In the genomic region with DNA sequence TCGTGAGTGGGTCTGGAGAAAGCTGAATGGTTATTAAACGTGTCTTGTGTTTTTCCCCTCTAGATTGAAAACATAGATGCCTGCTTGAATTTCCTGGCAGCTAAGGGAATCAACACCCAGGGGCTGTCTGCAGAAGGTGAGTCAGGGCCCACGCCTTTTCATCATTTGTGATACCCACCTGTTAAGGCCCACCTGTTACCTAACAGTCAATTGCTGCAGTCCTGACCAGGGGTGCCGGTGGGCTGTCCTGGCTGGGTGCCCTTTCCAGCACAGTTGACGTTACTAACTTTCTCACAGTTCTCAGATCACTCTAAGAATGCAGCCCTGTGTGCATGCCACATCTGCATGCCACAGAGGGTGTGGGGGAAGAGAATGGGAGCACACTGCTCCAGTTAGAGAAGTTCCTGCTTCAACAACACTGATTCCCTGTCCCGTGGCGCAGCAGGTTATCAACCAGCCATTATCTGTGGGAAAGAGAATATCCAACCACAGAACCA, we compare ENCODE assay signal across 14 mouse cellular contexts.
A peak's percentile ranks its signal among the peaks of the same experiment; 100 is the strongest.
DNase-seq lines count a peak whose midpoint lies in the region; ATAC-seq lines count a peak whose summit lies in the region.
"Had no signal": no experiment of that assay in that cellular context is flagged by ENCODE, and none has a peak within 500 bp of the region (broad histone marks: within the 10 kb centered on the region; RNA-seq: fewer than 3 reads in every experiment).

No protein-coding gene starts in this region.

- H3K27ac ChIP-seq in hindbrain, embryonic 13.5 days, result 0 out of 2 replicates have a peak overlapping the region, but pooled peaks have one; percentile 6
- no peak overlapping the region for H3K27ac ChIP-seq in hindbrain, embryonic 11.5 days (ENCODE audit: low read depth, low read length)
- H3K27ac ChIP-seq in embryonic facial prominence, embryonic 14.5 days (replicated peaks; ENCODE audit: low read depth, low read length), result no peak overlapping the region
- peak overlapping the region; percentile 67; the same call in 1 of the 2 replicates for H3K27ac ChIP-seq in limb, embryonic 15.5 days
- peak overlapping the region; percentile 97 for H3K27ac ChIP-seq in macrophage
- H3K27ac ChIP-seq: neural tube, embryonic 12.5 days; stomach, postnatal 0 days had no signal

- H3K4me1 ChIP-seq in hindbrain, embryonic 13.5 days (replicated peaks), result peaks cover 40% of the 10 kb centered on the region
- H3K4me1 ChIP-seq in hindbrain, embryonic 11.5 days (replicated peaks; ENCODE audit: control insufficient read depth, insufficient read depth, low read length), result no peaks in the 10 kb centered on the region; the same call in 1 of the 2 replicates
- peaks cover 30% of the 10 kb centered on the region for H3K4me1 ChIP-seq in embryonic facial prominence, embryonic 14.5 days (ENCODE audit: control insufficient read depth, insufficient read depth, low read length)
- peaks cover 47% of the 10 kb centered on the region for H3K4me1 ChIP-seq in limb, embryonic 15.5 days

- 77% methylated on average over 7 of the region's 7 CpGs for WGBS in hindbrain, embryonic 13.5 days
- 83% methylated on average over 7 of the region's 7 CpGs for WGBS in hindbrain, embryonic 11.5 days
- WGBS in embryonic facial prominence, embryonic 14.5 days, result 43% methylated on average over 7 of the region's 7 CpGs
- WGBS in limb, embryonic 15.5 days, result 50% methylated on average over 7 of the region's 7 CpGs
- WGBS in macrophage (ENCODE audit: missing documents), result 32% methylated on average over 6 of the region's 7 CpGs

- peaks cover 61% of the 10 kb centered on the region for H3K79me2 ChIP-seq in macrophage (ENCODE audit: inconsistent target)

- H3K36me3 ChIP-seq in hindbrain, embryonic 13.5 days, result no peaks in the 10 kb centered on the region
- H3K36me3 ChIP-seq in hindbrain, embryonic 11.5 days (ENCODE audit: control insufficient read depth, insufficient read depth, low read length), result no peaks in the 10 kb centered on the region
- H3K36me3 ChIP-seq in embryonic facial prominence, embryonic 14.5 days (ENCODE audit: control insufficient read depth, insufficient read depth, low read length), result no peaks in the 10 kb centered on the region
- H3K36me3 ChIP-seq in limb, embryonic 15.5 days, result no peaks in the 10 kb centered on the region
- no peaks in the 10 kb centered on the region for H3K36me3 ChIP-seq in macrophage (ENCODE audit: inconsistent target)
- H3K36me3 ChIP-seq: neural tube, embryonic 12.5 days had no signal

- no peaks in the 10 kb centered on the region for H3K27me3 ChIP-seq in hindbrain, embryonic 13.5 days
- H3K27me3 ChIP-seq in hindbrain, embryonic 11.5 days (ENCODE audit: control insufficient read depth, insufficient read depth, low read length), result no peaks in the 10 kb centered on the region
- no peaks in the 10 kb centered on the region for H3K27me3 ChIP-seq in embryonic facial prominence, embryonic 14.5 days (replicated peaks; ENCODE audit: control insufficient read depth, insufficient read depth, low read length)
- no peaks in the 10 kb centered on the region for H3K27me3 ChIP-seq in limb, embryonic 15.5 days
- H3K27me3 ChIP-seq: neural tube, embryonic 12.5 days had no signal

- H3K4me3 ChIP-seq in hindbrain, embryonic 13.5 days, result no peak overlapping the region
- H3K4me3 ChIP-seq in hindbrain, embryonic 11.5 days (ENCODE audit: low read depth, low read length), result no peak overlapping the region
- H3K4me3 ChIP-seq in embryonic facial prominence, embryonic 14.5 days (ENCODE audit: low read depth, low read length), result no peak overlapping the region
- no peak overlapping the region for H3K4me3 ChIP-seq in limb, embryonic 15.5 days
- H3K4me3 ChIP-seq in macrophage (ENCODE audit: inconsistent target), result no peak overlapping the region
- H3K4me3 ChIP-seq: neural tube, embryonic 12.5 days had no signal

- no peak overlapping the region for H3K9ac ChIP-seq in hindbrain, embryonic 13.5 days
- no peak overlapping the region for H3K9ac ChIP-seq in hindbrain, embryonic 11.5 days (ENCODE audit: low read depth, low read length)
- no peak overlapping the region for H3K9ac ChIP-seq in embryonic facial prominence, embryonic 14.5 days (ENCODE audit: low read depth, low read length)
- no peak overlapping the region for H3K9ac ChIP-seq in limb, embryonic 15.5 days
- H3K9ac ChIP-seq: lung, embryonic 14.5 days; neural tube, embryonic 12.5 days had no signal

- no peak overlapping the region for H3K4me2 ChIP-seq in hindbrain, embryonic 13.5 days
- no peak overlapping the region for H3K4me2 ChIP-seq in hindbrain, embryonic 11.5 days (replicated peaks; ENCODE audit: low read depth, low read length)
- no peak overlapping the region for H3K4me2 ChIP-seq in embryonic facial prominence, embryonic 14.5 days (ENCODE audit: low read depth, low read length)
- no peak overlapping the region for H3K4me2 ChIP-seq in limb, embryonic 15.5 days
- H3K4me2 ChIP-seq: lung, embryonic 14.5 days; neural tube, embryonic 12.5 days had no signal

- ATAC-seq in hindbrain, embryonic 13.5 days (ENCODE audit: low FRiP score), result no peak
- ATAC-seq in hindbrain, embryonic 11.5 days (ENCODE audit: low FRiP score), result no peak
- ATAC-seq in embryonic facial prominence, embryonic 14.5 days (ENCODE audit: low read depth), result 0 out of 2 replicates have a peak, but pooled peaks have one; percentile 51
- ATAC-seq in limb, embryonic 15.5 days (ENCODE audit: insufficient number of reproducible peaks, low FRiP score, low TSS enrichment, low read depth), result no peak
- ATAC-seq: forebrain, embryonic 16.5 days had no signal

- no peaks in the 10 kb centered on the region for H3K9me3 ChIP-seq in hindbrain, embryonic 13.5 days
- no peaks in the 10 kb centered on the region for H3K9me3 ChIP-seq in hindbrain, embryonic 11.5 days (ENCODE audit: control insufficient read depth, low read length)
- H3K9me3 ChIP-seq in embryonic facial prominence, embryonic 14.5 days (ENCODE audit: control insufficient read depth, low read length), result no peaks in the 10 kb centered on the region
- H3K9me3 ChIP-seq in limb, embryonic 15.5 days, result no peaks in the 10 kb centered on the region
- H3K9me3 ChIP-seq: neural tube, embryonic 12.5 days had no signal

- DNase-seq in hindbrain, embryonic 11.5 days (ENCODE audit: low spot score), result no peak
- DNase-seq in embryonic facial prominence, embryonic 14.5 days (ENCODE audit: low spot score), result peak; percentile 58
- no peak for DNase-seq in kidney, adult 9 months
- DNase-seq in kidney, adult 11 months, result no peak
- DNase-seq: cerebellum, adult 11-12 months; lung, embryonic 14.5 days; right cerebral cortex, postnatal 25 days; thymus, postnatal 25 days had no signal

Comparison
In these comparisons a context has a peak if more than half of its experiments do, and no peak if none do; other contexts are left out.
1. H3K27ac ChIP-seq: peak in hindbrain, embryonic 13.5 days (single experiment), limb, embryonic 15.5 days (single experiment) and macrophage (single experiment); none in hindbrain, embryonic 11.5 days (single experiment) and embryonic facial prominence, embryonic 14.5 days (single experiment).